Mouse (Mus musculus) cerebellum, adult 2 months (tissue): Measurements from ENCODE around the gene Cngb1. TPM values are rescaled to one million over a fixed set of nuclear protein-coding genes. Genes with fewer than 3 reads are reported as not detected.

Experiments
- DNase-seq, 2 experiments: peaks; one replicate each; pipeline ENCODE4 v3.0.0; 2021
- H3K27ac ChIP-seq: fragments of 200-500 bp; 2 replicates; pipeline ENCODE4 v1.5.1; 2012; ENCODE audit warnings: low read length, control low read depth, inconsistent platforms; ENCODE audit not compliant: insufficient read depth
- H3K27me3 ChIP-seq: fragments of 200-500 bp; 2 replicates; pipeline ENCODE4 v1.6.1; 2012; ENCODE audit warnings: inconsistent platforms, mild to moderate bottlenecking, low read length, moderate library complexity; ENCODE audit not compliant: control insufficient read depth, insufficient read depth
- H3K4me1 ChIP-seq: fragments of 200-500 bp; 2 replicates; pipeline ENCODE4 v1.6.1; 2011; ENCODE audit warnings: low read length; ENCODE audit not compliant: control insufficient read depth, insufficient read depth
- H3K4me3 ChIP-seq: fragments of 200-500 bp; replicated peaks from 2 replicates; pipeline ENCODE3; 2011; ENCODE audit warnings: mild to moderate bottlenecking, low read depth, low read length, control low read depth; ENCODE audit not compliant: insufficient read depth
- CTCF ChIP-seq: fragments of 200-500 bp; IDR thresholded peaks from 2 replicates; pipeline ENCODE4 v1.5.1; 2011; ENCODE audit warnings: low read depth, mild to moderate bottlenecking, control low read depth, low read length, moderate library complexity, borderline replicate concordance; ENCODE audit not compliant: insufficient read depth
- POLR2A ChIP-seq: fragments of 200-500 bp; IDR thresholded peaks from 2 replicates; pipeline ENCODE4 v1.6.1; 2011; ENCODE audit warnings: low read length, control low read depth, borderline replicate concordance; ENCODE audit not compliant: insufficient read depth
- WGBS: fragments of 180-500 bp; shearing (Covaris S2); methylation state at CpG from one replicate; pipeline ENCODE4 v1.1.7; 2018; 5-methylcytosine and 5-hydroxymethylcytosine counted together
- polyA plus RNA-seq: library from polyadenylated mRNA; depleted of rRNA; stranded (reverse); fragments of >200 nt; gene quantifications from 2 replicates; pipeline ENCODE4 v1.2.3, GENCODE M21; 2012

Gene Cngb1
- polyA plus RNA-seq, 1 experiment: 0.41 TPM

DNA sequence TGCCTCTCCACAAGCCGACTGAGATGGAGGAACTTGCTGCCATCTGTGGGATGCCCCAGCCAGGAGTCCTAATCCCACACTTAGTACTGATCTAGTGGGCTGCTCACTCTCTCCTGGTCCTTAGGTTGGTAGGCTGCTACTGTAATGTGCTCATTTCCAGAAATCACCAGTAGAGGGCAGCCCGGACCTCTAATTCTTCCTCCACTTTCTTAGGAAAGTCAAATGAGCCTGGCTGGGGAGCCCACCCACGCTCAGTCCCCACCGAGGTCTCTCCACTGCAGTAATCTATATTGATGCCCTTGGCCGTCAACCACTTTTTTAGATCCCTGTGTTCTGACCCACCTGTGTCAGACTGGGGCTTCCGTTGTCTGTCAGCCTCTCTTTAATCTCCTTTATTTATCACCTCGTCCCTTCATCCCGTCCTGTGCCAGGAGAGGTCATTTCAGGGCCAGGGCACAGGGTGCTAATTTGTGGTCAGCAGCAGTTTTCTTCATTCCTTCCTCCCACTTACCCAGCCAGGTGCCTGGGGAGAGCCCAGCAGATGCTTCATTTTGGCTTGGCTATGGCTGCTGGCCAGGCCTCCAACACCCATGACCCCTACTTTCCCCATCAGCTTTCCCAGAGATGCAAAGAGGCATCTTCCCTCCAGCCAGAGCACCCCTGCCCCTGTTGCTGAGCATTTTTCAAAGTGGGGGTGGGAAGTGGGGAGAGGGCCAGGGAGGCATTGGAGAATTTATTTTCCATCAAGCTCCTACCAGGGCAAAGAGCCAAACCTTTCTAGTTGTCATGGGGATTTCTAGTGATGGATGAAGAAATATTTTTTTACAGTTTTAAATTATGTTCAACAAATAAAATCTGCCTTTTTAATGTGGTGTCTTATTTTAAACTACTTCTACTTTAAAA, 40.5 kb upstream of the Cngb1 start:
- peaks cover 4% of the 10 kb centered on the region; the same call in 1 of the 2 replicates for H3K4me1 ChIP-seq
- TF ChIP-seq CTCF (peak; percentile 61; the same call in 1 of the 2 replicates), POLR2A (no peak)
- no peak overlapping the region for H3K27ac ChIP-seq
- WGBS: 15% methylated on average over 8 of the region's 8 CpGs
- no peaks in the 10 kb centered on the region for H3K27me3 ChIP-seq
- DNase-seq: peak; percentile 27 to 44
- H3K4me3 ChIP-seq: no peak overlapping the region

DNA sequence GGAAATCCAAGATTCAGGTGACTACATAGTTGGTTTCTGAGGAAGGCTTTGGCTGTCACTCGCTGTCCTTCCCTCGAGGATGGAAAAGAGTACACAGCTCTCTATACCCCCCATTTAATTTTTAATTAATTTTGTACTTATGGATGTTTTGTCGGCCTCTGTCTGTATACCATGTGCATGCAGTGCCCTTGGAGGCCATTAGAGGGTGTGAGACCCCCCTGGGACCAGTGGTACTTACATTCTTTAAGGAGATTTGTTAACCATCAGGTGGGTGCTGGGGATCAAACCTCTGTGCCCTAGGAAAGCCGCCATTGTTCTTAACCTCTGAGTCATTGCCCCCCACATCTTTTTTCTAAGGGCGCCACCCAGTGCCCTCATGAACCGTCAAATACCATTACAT, 38.3 kb upstream of the Cngb1 start:
- H3K27me3 ChIP-seq: no peaks in the 10 kb centered on the region
- no peak overlapping the region for H3K27ac ChIP-seq
- no peak overlapping the region for H3K4me3 ChIP-seq
- TF ChIP-seq CTCF (no peak), POLR2A (no peak)
- DNase-seq: no peak
- peaks cover 4% of the 10 kb centered on the region; the same call in 1 of the 2 replicates for H3K4me1 ChIP-seq
- 83% methylated on average over 6 of the region's 6 CpGs for WGBS

DNA sequence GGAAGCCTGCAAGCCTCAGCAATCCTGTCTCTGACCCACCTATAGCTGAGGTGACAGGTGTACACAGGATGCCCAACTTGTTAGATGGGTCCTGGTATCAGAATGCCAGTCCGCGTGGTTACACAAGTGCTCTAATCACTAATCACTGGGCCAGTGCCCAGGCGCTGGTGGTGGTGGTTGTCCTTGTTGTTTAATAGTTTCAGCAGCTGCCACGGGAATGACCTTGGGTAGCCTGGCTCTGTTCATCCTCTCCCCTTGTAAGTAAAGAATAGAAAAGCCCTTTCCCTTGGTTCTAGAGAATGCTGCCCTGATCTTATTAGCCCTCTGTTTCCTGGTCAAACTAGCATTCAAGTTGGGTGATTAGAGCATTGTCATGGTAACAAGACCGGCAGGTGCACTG, 35.3 kb upstream of the Cngb1 start:
- DNase-seq: no peak
- WGBS: 70% methylated on average over 5 of the region's 5 CpGs
- TF ChIP-seq CTCF: no peak
- TF ChIP-seq POLR2A: no peak
- H3K27me3 ChIP-seq: no peaks in the 10 kb centered on the region
- H3K27ac ChIP-seq: no peak overlapping the region
- H3K4me3 ChIP-seq: no peak overlapping the region
- H3K4me1 ChIP-seq: no peaks in the 10 kb centered on the region

DNA sequence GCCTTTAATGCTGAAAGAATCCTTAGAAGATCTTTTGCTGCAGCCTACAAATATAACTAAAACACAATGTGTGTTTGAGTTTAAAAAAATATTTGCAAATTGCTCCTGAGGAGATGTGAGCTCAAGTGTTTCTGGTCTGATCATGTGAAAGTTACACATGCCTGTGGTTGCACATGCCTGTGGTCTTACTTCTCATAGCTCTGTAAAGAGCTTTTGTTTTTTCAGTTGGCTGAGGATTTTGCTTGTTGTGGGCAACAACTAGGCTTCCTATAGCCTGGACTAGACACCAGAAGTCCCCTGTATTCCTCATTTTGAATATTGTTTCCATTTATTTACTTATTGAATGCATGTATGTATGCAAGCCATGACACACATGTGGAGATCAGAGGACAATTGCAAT, 30.0 kb upstream of the Cngb1 start:
- DNase-seq: no peak
- Histone ChIP-seq H3K4me1 (no peaks in the 10 kb centered on the region), H3K27ac (no peak overlapping the region), H3K4me3 (no peak overlapping the region), H3K27me3 (no peaks in the 10 kb centered on the region)
- TF ChIP-seq CTCF (no peak), POLR2A (no peak)

DNA sequence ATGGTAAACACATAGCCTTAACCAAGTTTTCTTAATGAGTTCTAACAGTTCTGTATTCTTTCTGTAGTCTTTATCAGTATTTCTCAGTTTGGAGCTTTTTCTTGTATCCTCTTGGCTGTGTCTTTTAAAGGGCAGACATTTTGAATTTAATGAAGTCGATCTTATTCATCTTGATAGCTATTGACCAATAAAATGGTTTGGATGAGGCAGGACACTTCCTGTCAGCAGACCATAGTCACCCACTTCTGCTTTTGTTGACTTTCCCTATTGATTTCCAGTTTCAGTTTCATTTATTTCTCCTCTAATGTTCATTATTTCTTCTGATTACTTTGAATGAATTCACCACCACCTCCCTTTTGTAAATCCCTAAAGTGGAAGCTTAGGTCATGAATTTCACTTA, 29.3 kb upstream of the Cngb1 start:
- H3K27me3 ChIP-seq: no peaks in the 10 kb centered on the region
- 90% methylated on average over 1 of the region's 1 CpGs for WGBS
- no peaks in the 10 kb centered on the region; the same call in 1 of the 2 replicates for H3K4me1 ChIP-seq
- no peak for DNase-seq
- H3K27ac ChIP-seq: no peak overlapping the region
- no peak for TF ChIP-seq POLR2A
- no peak for TF ChIP-seq CTCF
- H3K4me3 ChIP-seq: no peak overlapping the region

DNA sequence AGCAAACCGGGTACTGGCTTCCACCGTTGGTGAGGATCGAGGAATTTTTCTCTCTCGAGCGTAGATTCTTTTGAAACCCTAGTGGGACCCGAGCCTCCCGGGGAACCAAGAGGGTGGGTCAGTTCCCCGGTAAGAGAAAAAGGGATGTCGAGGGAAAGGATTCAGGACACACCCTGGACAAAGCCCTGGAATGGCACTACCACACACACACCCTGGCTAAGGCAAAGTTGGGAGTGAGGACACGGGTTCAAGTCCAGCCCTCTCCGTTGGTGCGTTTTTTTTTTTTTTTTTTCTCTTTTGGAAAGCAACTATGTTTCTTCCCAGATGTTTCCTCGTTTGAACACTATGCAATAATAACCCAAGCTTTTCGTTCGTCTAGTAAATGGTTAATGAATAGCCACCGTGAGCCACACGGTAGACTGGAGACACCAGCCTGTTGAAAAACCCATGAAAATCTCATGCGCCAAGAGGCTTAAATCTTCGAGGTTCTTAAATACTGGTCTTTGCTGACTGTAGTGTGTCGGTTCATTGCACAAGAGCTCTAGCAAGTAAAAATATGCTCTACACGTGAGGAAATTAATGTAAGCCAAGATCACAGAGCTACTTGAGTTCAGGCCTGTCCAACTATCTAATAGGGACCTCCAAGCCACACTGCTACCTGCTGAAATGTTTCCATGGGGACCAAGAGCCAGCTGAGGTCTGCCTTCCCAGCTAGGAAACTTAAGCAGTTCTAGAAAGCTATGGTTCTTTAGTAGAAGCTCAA, 26.2 kb upstream of the Cngb1 start:
- H3K4me1 ChIP-seq: no peaks in the 10 kb centered on the region; the same call in 1 of the 2 replicates
- no peak for TF ChIP-seq CTCF
- no peak for TF ChIP-seq POLR2A
- peak overlapping the region; percentile 88 for H3K4me3 ChIP-seq
- no peaks in the 10 kb centered on the region for H3K27me3 ChIP-seq
- DNase-seq: no peak
- H3K27ac ChIP-seq: peak overlapping the region; percentile 17
- 22% methylated on average over 21 of the region's 21 CpGs for WGBS

DNA sequence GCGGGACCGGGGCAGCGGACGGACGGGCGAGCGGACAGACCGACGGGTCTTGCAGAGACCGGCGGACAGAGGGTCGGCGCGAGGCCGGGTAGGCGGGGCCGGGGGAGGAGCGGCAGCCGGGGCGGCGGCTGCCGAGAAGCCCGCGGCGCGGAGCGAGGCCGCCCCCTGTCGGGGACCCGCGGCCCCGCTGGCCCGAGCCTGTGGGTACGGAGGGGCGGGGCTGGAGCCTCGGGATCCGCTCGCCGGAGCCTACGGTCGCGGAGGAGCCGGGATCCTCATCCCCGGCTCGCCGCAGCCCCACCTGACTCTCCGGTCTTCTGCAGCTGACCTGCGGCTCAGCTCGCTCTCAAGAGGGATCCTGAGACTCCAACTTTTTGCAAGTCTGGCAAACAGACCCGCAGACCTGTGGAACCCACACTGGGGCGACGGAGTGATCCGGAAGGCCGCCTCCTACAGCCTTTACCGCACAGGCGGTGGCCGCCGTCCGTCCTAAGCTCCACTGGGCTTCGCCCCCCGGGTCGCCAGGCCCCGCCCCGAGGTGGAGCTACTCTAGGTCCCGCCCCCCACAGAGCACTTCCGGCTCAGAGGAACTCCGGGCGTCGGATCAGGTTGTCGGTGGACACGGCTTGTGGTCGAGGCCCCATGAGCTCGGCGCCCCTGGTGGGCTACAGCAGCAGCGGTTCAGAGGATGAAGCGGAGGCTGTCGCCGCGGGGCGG, 25.5 kb upstream of the Cngb1 start, which contains the start of the genes Zfp319 and Usb1:
Zfp319 (minus strand) TSS at position 231 of the 717 bp plus-strand sequence.
Usb1 (plus strand) TSS at position 565 of the 717 bp plus-strand sequence.
- under 1% methylated on average over 75 of the region's 80 CpGs for WGBS
- H3K4me3 ChIP-seq: peak within 1 kb of the TSS; percentile 88

More for the DNA sequence above, 25.5 kb upstream of the Cngb1 start, which contains the start of the genes Zfp319 and Usb1:
- no peaks in the 10 kb centered on the region; the same call in none of the 2 replicates for H3K4me1 ChIP-seq
- peak; percentile 90 to 93 for DNase-seq
- H3K27me3 ChIP-seq: no peaks in the 10 kb centered on the region
- peak within 1 kb of the TSS; percentile 92 for H3K27ac ChIP-seq
- peak; percentile 58; the same call in 1 of the 2 replicates for TF ChIP-seq POLR2A
- peak; percentile 42 for TF ChIP-seq CTCF
